Mouse (Mus musculus) B cell, adult 2 months (primary cell): ENCODE results near the gene Mob3b.

Source experiments
- DNase-seq, 2 experiments: peaks; one replicate each; pipeline ENCODE4 v3.0.0; 2022

Gene Mob3b

GRCm38 (mm10) chr4:35003550-35004326 is 153.5 kb downstream of the Mob3b start:
- no peak for DNase-seq

GRCm38 (mm10) chr4:34996616-34997015 is 160.7 kb downstream of the Mob3b start:
- no peak for DNase-seq

- no peak for DNase-seq
Observed at GRCm38 (mm10) chr4:34993639-34993975, 163.7 kb downstream of the Mob3b start.

- DNase-seq = no peak
Observed at GRCm38 (mm10) chr4:34992866-34993638, 164.2 kb downstream of the Mob3b start.

GRCm38 (mm10) chr4:34991891-34992865 is 165.1 kb downstream of the Mob3b start:
- DNase-seq = no peak

- DNase-seq = no peak
Observed at GRCm38 (mm10) chr4:34991116-34991515, 166.2 kb downstream of the Mob3b start.

- DNase-seq = no peak
Observed at GRCm38 (mm10) chr4:34990659-34991058, 166.6 kb downstream of the Mob3b start.

- DNase-seq = no peak
Observed at GRCm38 (mm10) chr4:34987568-34987967, 169.7 kb downstream of the Mob3b start.

- DNase-seq = no peak
Observed at GRCm38 (mm10) chr4:34987109-34987508, 170.2 kb downstream of the Mob3b start.

- no peak for DNase-seq
Observed at GRCm38 (mm10) chr4:34986647-34987046, 170.6 kb downstream of the Mob3b start.

- no peak for DNase-seq
Observed at GRCm38 (mm10) chr4:34984377-34984776, 172.9 kb downstream of the Mob3b start.

GRCm38 (mm10) chr4:34983511-34983910 is 173.8 kb downstream of the Mob3b start:
- DNase-seq = no peak

- DNase-seq = no peak
Observed at GRCm38 (mm10) chr4:34981301-34982172, 175.7 kb downstream of the Mob3b start.

- no peak for DNase-seq
Observed at GRCm38 (mm10) chr4:34980461-34981039, 176.7 kb downstream of the Mob3b start.

- no peak for DNase-seq
Observed at GRCm38 (mm10) chr4:34976916-34977702, 180.2 kb downstream of the Mob3b start.

GRCm38 (mm10) chr4:34976331-34976778 is 180.9 kb downstream of the Mob3b start:
- no peak for DNase-seq

GRCm38 (mm10) chr4:34974795-34975194 is 182.5 kb downstream of the Mob3b start:
- no peak for DNase-seq

GRCm38 (mm10) chr4:34967541-34967940 is 189.7 kb downstream of the Mob3b start:
- no peak for DNase-seq

GRCm38 (mm10) chr4:34966336-34966957 is 190.8 kb downstream of the Mob3b start:
- DNase-seq = no peak

- DNase-seq = no peak
Observed at GRCm38 (mm10) chr4:34964906-34965305, 192.4 kb downstream of the Mob3b start.
